Mouse (Mus musculus) T-helper 1 cell (primary cell): ENCODE measurements at regions not wholly inside any gene's neighbourhood (a gene's known extent, or its start where the extent isn't known, plus 50 kb on each side); places are given as distances from the start of the nearest gene placed in this dataset.

ENCODE experiments used
- in situ Hi-C: fragments of 300-600 bp; cut with MboI, MseI; formaldehyde crosslinking; loops from one replicate; pipeline ENCODE4 v1.15.1; 2025; ENCODE audit warnings: high pct_unique_total_duplicates

DNA sequence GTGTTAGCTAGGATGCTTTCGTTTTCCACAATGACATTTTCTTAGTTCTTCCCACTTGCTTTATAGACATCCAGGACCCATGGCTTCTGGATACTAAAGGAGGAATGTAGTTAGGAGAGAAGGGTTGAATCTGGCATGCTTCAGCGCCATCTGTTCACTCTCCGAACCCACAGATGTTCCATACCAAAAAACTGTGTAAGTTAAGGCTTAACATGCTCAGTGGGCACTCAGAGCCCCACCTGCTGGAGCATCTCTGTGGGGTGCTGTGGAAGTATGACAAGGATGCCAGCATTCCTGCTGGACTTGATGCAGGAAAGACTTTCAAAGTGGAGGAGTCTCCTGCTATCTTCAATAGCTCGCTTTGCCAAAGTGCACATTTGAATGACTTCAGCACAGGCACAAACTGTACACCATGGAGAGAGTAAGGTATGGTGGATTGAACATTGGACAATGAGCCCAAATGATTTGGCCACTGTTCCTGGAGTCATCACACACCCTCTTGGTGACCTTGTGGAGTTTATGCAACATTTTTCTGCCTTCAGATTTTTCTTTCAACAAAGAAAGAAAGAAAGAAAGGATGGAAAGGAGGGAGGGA, 802.3 kb downstream of the Cdh8 start:
- in situ Hi-C loops = loop anchor here (25.0 kb wide), 1 partner anchor 98 kb away; no protein-coding TSS in a partner anchor

DNA sequence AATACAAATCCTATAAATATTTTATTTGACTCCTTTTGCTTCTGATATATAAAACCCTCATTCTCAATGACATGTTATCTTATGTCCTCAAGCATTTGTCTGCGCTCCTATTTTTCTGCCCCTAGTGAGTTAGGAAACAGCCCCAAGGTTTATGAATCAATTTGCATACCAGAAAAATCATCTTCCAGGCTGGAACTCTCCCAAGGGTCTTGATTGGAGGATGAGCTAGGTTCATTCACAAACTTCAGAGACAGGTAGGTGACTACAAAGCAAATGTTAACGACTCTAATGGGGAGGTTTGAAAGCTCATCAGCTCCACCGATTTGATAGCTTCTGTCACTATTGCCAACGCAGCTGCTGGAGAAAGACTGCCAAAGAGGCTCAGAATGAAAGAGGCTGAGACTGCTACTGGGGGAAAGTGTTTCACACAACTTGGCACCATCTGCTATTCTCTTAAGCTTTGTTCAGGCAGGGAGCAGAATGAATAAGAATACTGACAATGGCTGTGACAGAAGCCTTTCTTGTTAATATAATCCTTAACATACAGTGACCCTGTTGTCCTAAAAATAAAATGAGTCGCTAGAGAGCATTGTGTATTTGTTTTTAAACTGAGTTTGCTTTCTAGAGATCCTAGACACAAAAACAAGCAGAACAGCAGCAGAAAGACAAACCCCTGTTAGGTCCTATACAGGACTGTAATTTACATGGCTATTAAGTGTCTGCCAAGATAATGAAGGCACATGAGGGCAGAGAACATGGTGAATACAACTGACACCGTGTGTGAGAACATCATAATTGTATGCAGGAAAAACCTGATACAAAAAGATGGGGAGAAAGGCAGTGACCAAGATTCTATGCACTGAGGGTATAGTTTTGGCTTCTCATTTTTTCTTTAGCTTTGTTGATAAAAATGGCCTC, 843.4 kb downstream of the Cdh8 start:
- in situ Hi-C loops = no loop called here

- in situ Hi-C loops = no loop called here
Observed at GRCm38 (mm10) chr8:98566661-98567060, 849.6 kb downstream of the Cdh8 start.

- in situ Hi-C loops = no loop called here
Observed at GRCm38 (mm10) chr8:98518459-98518858, 897.8 kb downstream of the Cdh8 start.

DNA sequence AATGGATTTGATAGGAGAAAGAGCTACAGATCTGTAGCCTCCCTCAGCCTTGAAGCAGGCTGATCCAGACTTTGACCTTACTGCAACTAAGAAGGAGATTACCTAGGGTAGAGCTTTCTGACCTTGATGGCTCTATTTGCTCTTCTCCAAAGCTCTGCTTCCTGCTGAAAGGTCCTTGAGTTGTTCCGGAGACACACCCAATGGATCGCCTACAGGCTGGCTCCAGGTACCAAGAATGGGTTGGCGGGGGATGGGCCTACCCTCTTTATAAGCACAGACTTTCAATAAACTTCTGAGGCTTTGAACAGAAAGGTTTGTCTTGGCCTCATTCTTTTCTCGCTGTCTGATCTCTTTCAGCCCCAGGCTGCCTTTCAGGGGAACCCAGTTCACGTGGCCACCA, 901.0 kb downstream of the Cdh8 start:
- in situ Hi-C loops = no loop called here

GRCm38 (mm10) chr8:98496793-98497192, 919.5 kb downstream of the Cdh8 start:
- in situ Hi-C loops = no loop called here

DNA sequence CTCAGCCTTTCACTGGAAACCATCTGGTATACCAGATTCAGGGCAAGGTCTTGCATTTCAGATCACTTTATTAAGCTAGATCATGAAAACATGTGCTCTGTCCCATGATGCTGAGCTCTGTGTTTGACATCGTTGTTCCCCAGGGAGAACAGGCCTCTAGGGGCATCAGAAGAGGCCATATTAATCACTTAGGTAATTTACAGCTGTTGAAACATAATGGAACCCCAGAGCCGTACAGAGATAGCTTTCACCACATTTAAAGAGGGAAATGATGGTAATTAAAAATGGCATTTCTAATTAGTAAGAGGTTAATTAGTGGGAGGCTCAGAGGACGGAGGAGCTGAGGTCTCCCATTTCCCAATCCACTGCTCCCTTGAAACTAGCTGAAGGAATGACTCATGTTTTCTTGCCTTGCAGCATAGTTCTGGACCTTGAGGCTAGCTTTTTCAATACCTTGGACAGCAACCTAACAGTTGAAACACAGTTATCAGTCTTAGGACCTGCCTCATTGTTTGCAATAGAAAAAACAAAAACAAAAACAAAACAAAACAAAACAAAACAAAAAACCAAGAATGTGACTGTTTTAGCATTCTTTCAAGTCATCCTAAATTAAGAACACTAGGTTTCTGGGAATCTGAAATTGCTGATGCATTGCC, 952.8 kb downstream of the Cdh8 start:
- in situ Hi-C loops = no loop called here

GRCm38 (mm10) chr8:98455539-98455938, 960.7 kb downstream of the Cdh8 start:
- in situ Hi-C loops = no loop called here
